Mouse (Mus musculus) lung, postnatal 4 days (tissue): ENCODE measurements at regions not wholly inside any gene's neighbourhood (a gene's known extent, or its start where the extent isn't known, plus 50 kb on each side); places are given as distances from the start of the nearest gene placed in this dataset.

Experiments used
- DNase-seq, 2 experiments: peaks; one replicate each; pipeline ENCODE4 v3.0.0; 2021

DNA sequence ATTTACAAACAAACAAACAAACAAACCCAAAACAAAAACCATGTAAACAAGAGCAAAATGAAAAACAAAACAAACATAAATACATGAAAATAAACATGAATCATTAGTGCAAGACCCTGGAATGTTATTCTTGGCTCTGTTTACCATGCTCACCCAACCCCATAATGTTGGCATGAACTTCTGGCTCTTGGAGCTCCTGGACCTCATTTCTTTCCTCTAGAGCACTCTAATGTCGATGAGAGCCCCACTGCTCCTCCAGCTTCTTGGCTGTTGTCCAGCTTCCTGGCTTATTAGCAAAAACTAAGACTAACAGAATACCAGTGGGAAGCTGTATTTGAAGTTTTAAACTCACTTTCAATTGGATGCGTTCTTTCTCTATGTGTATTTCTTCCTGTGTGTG lies 81.3 kb upstream of the Gm21830 start:
- DNase-seq, result peak; percentile 9 to 23

DNA sequence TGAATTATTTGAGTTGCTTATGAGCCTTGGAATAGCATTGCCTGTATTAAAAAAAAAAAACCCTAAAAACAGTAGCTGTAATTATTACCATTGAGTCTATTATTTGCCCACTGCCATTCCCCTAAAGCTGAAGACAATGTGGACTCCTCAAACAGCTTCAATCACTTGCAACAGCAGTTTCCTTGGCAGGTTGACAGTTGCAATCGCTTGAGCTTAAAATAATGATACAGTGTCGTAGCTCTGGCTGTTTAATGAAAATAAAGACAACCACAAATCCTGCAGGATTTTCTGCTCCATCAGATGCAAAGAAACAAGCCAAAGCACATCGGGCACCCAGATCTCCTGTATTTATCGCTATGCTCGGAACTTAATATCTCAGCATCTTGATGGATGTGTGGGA lies 68.8 kb upstream of the Gm21830 start:
- no peak for DNase-seq
